Mouse (Mus musculus): Measurements from ENCODE around the gene Sobp. TPM values are rescaled to one million over a fixed set of nuclear protein-coding genes. Genes with fewer than 3 reads are reported as not detected.

The Sobp gene
- polyA plus RNA-seq, 1 experiment from 2014 or later = 0.03 TPM

GRCm38 (mm10) chr10:42989910-42990309 is 184.4 kb downstream of the Sobp start:
- no peaks in the 10 kb centered on the region for H3K36me3 ChIP-seq (replicated peaks)
- H3K4me2 ChIP-seq = no peak overlapping the region
- 21% methylated on average over 6 of the region's 6 CpGs for WGBS (ENCODE audit: insufficient replicate concordance)
- peaks cover 31% of the 10 kb centered on the region for H3K27me3 ChIP-seq
- no peak overlapping the region for H3K9ac ChIP-seq
- H3K27ac ChIP-seq (replicated peaks) = no peak overlapping the region
- no peaks in the 10 kb centered on the region for H3K9me3 ChIP-seq (replicated peaks)
- no peaks in the 10 kb centered on the region for H3K4me1 ChIP-seq (replicated peaks)
- no peak overlapping the region for H3K4me3 ChIP-seq (replicated peaks)
- no peak for ATAC-seq (ENCODE audit: insufficient read depth)

- H3K27me3 ChIP-seq = peaks cover 19% of the 10 kb centered on the region
- H3K4me3 ChIP-seq (replicated peaks) = no peak overlapping the region
- no peaks in the 10 kb centered on the region for H3K9me3 ChIP-seq (replicated peaks)
- no peak overlapping the region for H3K27ac ChIP-seq (replicated peaks)
- ATAC-seq (ENCODE audit: insufficient read depth) = no peak
- H3K4me2 ChIP-seq = no peak overlapping the region
- H3K9ac ChIP-seq = no peak overlapping the region
- 52% methylated on average over 15 of the region's 15 CpGs for WGBS (ENCODE audit: insufficient replicate concordance)
- no peaks in the 10 kb centered on the region for H3K36me3 ChIP-seq (replicated peaks)
- no peaks in the 10 kb centered on the region for H3K4me1 ChIP-seq (replicated peaks)
These were observed 185.7 kb downstream of the Sobp start for GRCm38 (mm10) chr10:42988627-42989026.

DNA sequence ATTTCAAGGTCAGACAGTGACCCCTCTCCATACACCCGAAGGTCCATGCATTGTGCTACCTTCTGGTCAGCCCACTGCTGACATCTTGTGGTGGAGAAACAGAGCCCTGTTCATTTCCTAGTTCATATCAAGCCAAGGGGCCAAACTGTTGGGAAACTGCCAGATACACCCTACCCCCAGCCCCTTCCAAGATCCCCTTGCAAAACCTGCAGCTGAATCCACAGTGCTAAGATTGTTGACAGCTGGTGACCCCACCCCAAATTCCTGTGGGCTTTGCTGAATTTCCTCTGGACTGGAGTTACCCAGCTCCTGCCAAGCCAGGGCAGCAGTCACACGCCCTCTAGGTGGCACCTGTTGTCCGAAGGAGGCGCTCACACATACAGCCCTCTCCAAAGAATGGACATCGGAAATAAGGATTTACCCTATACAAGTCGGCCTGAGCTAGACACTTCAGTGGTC is 186.7 kb downstream of the Sobp start:
- Histone ChIP-seq H3K4me3 (replicated peaks) (no peak overlapping the region), H3K36me3 (replicated peaks) (no peaks in the 10 kb centered on the region), H3K9ac (no peak overlapping the region), H3K4me1 (replicated peaks) (no peaks in the 10 kb centered on the region), H3K27me3 (peaks cover 17% of the 10 kb centered on the region), H3K9me3 (replicated peaks) (no peaks in the 10 kb centered on the region), H3K4me2 (no peak overlapping the region), H3K27ac (replicated peaks) (no peak overlapping the region)
- 20% methylated on average over 6 of the region's 6 CpGs for WGBS (ENCODE audit: insufficient replicate concordance)
- ATAC-seq (ENCODE audit: insufficient read depth) = no peak

- Histone ChIP-seq H3K9me3 (replicated peaks) (no peaks in the 10 kb centered on the region), H3K4me2 (no peak overlapping the region), H3K4me1 (replicated peaks) (no peaks in the 10 kb centered on the region), H3K27me3 (0 out of 2 replicates have a peak, but pooled peaks cover 3% of the 10 kb centered on the region), H3K36me3 (replicated peaks) (no peaks in the 10 kb centered on the region), H3K4me3 (replicated peaks) (no peak overlapping the region), H3K9ac (no peak overlapping the region), H3K27ac (replicated peaks) (no peak overlapping the region)
- WGBS (ENCODE audit: insufficient replicate concordance) = 44% methylated on average over 4 of the region's 4 CpGs
- no peak for ATAC-seq (ENCODE audit: insufficient read depth)
These were observed 189.4 kb downstream of the Sobp start for GRCm38 (mm10) chr10:42984886-42985285.

GRCm38 (mm10) chr10:42980999-42981757 is 193.2 kb downstream of the Sobp start:
- Histone ChIP-seq H3K27me3 (0 out of 2 replicates have a peak, but pooled peaks cover 3% of the 10 kb centered on the region), H3K4me2 (no peak overlapping the region), H3K36me3 (replicated peaks) (no peaks in the 10 kb centered on the region), H3K9me3 (replicated peaks) (no peaks in the 10 kb centered on the region), H3K4me3 (replicated peaks) (no peak overlapping the region), H3K27ac (replicated peaks) (no peak overlapping the region), H3K4me1 (replicated peaks) (no peaks in the 10 kb centered on the region), H3K9ac (no peak overlapping the region)
- 55% methylated on average over 7 of the region's 7 CpGs for WGBS (ENCODE audit: insufficient replicate concordance)
- ATAC-seq (ENCODE audit: insufficient read depth) = no peak

- Histone ChIP-seq H3K27ac (replicated peaks) (no peak overlapping the region), H3K4me3 (replicated peaks) (no peak overlapping the region), H3K27me3 (peaks cover 15% of the 10 kb centered on the region; the same call in 1 of the 2 replicates), H3K36me3 (replicated peaks) (no peaks in the 10 kb centered on the region), H3K9me3 (replicated peaks) (no peaks in the 10 kb centered on the region), H3K9ac (no peak overlapping the region), H3K4me2 (no peak overlapping the region), H3K4me1 (replicated peaks) (no peaks in the 10 kb centered on the region)
- 49% methylated on average over 3 of the region's 3 CpGs for WGBS (ENCODE audit: insufficient replicate concordance)
- ATAC-seq (ENCODE audit: insufficient read depth) = no peak
These were observed 196.0 kb downstream of the Sobp start for GRCm38 (mm10) chr10:42978346-42978745.

- Histone ChIP-seq H3K27ac (replicated peaks) (no peak overlapping the region), H3K9me3 (replicated peaks) (no peaks in the 10 kb centered on the region), H3K4me2 (no peak overlapping the region), H3K9ac (no peak overlapping the region), H3K4me1 (replicated peaks) (no peaks in the 10 kb centered on the region), H3K36me3 (replicated peaks) (no peaks in the 10 kb centered on the region), H3K27me3 (peaks cover 11% of the 10 kb centered on the region; the same call in 1 of the 2 replicates), H3K4me3 (replicated peaks) (no peak overlapping the region)
- ATAC-seq (ENCODE audit: insufficient read depth) = no peak
- WGBS (ENCODE audit: insufficient replicate concordance) = 57% methylated on average over 6 of the region's 6 CpGs
These were observed 197.8 kb downstream of the Sobp start for GRCm38 (mm10) chr10:42976577-42976976.

DNA sequence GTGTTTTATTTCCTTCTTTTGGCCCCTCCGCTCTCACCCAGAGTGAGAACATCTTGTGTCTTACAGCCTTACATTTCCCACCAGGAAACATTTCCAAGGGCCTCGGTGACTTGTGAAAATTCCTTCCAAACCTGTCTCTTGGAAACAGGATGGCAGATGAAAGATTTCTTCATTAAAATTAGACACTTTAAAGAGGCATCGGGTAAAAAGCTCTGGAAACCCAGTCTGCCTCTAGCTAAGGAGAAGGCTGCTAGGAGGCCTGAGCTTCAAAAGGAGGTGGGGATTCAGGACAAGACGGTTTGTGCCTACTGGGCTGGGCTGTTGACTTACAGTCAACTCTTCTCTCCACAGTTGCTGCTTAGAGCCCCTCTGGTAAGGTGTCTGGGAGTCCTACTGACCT is 200.8 kb downstream of the Sobp start:
- Histone ChIP-seq H3K9me3 (replicated peaks) (no peaks in the 10 kb centered on the region), H3K9ac (no peak overlapping the region), H3K27ac (replicated peaks) (no peak overlapping the region), H3K27me3 (peaks cover 17% of the 10 kb centered on the region; the same call in 1 of the 2 replicates), H3K4me1 (replicated peaks) (no peaks in the 10 kb centered on the region), H3K4me2 (no peak overlapping the region), H3K36me3 (replicated peaks) (no peaks in the 10 kb centered on the region), H3K4me3 (replicated peaks) (no peak overlapping the region)
- no peak for ATAC-seq (ENCODE audit: insufficient read depth)
- WGBS (ENCODE audit: insufficient replicate concordance) = 48% methylated on average over 4 of the region's 4 CpGs

GRCm38 (mm10) chr10:42972504-42973172 is 201.7 kb downstream of the Sobp start:
- no peak overlapping the region for H3K9ac ChIP-seq
- H3K4me3 ChIP-seq (replicated peaks) = no peak overlapping the region
- ATAC-seq (ENCODE audit: insufficient read depth) = no peak
- H3K9me3 ChIP-seq (replicated peaks) = no peaks in the 10 kb centered on the region
- H3K36me3 ChIP-seq (replicated peaks) = no peaks in the 10 kb centered on the region
- 29% methylated on average over 18 of the region's 18 CpGs for WGBS (ENCODE audit: insufficient replicate concordance)
- peaks cover 17% of the 10 kb centered on the region; the same call in 1 of the 2 replicates for H3K27me3 ChIP-seq
- H3K4me2 ChIP-seq = peak overlapping the region; percentile 49
- H3K27ac ChIP-seq (replicated peaks) = no peak overlapping the region
- no peaks in the 10 kb centered on the region for H3K4me1 ChIP-seq (replicated peaks)

GRCm38 (mm10) chr10:42968332-42968731 is 206.0 kb downstream of the Sobp start:
- Histone ChIP-seq H3K36me3 (replicated peaks) (no peaks in the 10 kb centered on the region), H3K4me1 (replicated peaks) (no peaks in the 10 kb centered on the region), H3K9me3 (replicated peaks) (no peaks in the 10 kb centered on the region), H3K27me3 (peaks cover 10% of the 10 kb centered on the region; the same call in 1 of the 2 replicates), H3K9ac (no peak overlapping the region), H3K4me2 (no peak overlapping the region), H3K4me3 (replicated peaks) (no peak overlapping the region), H3K27ac (replicated peaks) (no peak overlapping the region)
- WGBS (ENCODE audit: insufficient replicate concordance) = 21% methylated on average over 2 of the region's 2 CpGs
- no peak for ATAC-seq (ENCODE audit: insufficient read depth)

- no peak overlapping the region for H3K4me2 ChIP-seq
- WGBS (ENCODE audit: insufficient replicate concordance) = 62% methylated on average over 2 of the region's 2 CpGs
- no peak for ATAC-seq (ENCODE audit: insufficient read depth)
- no peak overlapping the region for H3K9ac ChIP-seq
- 0 out of 2 replicates have a peak, but pooled peaks cover 6% of the 10 kb centered on the region for H3K27me3 ChIP-seq
- peaks cover under 1% of the 10 kb centered on the region; the same call in 1 of the 2 replicates for H3K4me1 ChIP-seq (replicated peaks)
- no peaks in the 10 kb centered on the region for H3K9me3 ChIP-seq (replicated peaks)
- H3K4me3 ChIP-seq (replicated peaks) = no peak overlapping the region
- H3K36me3 ChIP-seq (replicated peaks) = no peaks in the 10 kb centered on the region
- H3K27ac ChIP-seq (replicated peaks) = no peak overlapping the region
These were observed 211.3 kb downstream of the Sobp start for GRCm38 (mm10) chr10:42963061-42963460.

All from liver, embryonic 15.5 days (tissue).